Mouse (Mus musculus) liver, postnatal 0 days (tissue): Measurements from ENCODE around the gene Fggy. TPM values are rescaled to one million over a fixed set of nuclear protein-coding genes. Genes with fewer than 3 reads are reported as not detected.

Source experiments
- ATAC-seq: fragments of 200-750 bp; cut with Nextera tagmentation; 2 replicates; pipeline ENCODE4 v1.8.0; 2017; ENCODE audit warnings: mild to moderate bottlenecking, moderate library complexity
- DNase-seq: peaks from one replicate; pipeline ENCODE4 v3.0.0-alpha.2; 2016
- H3K27ac ChIP-seq: fragments of 300-500 bp; sonication (generic); 2 replicates; pipeline ENCODE4 v1.5.1; 2014; ENCODE audit warnings: antibody characterized with exemption, moderate library complexity, mild to moderate bottlenecking, low read depth
- H3K27me3 ChIP-seq: fragments of 300-500 bp; sonication (generic); 2 replicates; pipeline ENCODE4 v1.6.1; 2014; ENCODE audit warnings: low read length, control low read depth, mixed read lengths; ENCODE audit not compliant: insufficient read depth
- H3K36me3 ChIP-seq: fragments of 300-500 bp; sonication (generic); replicated peaks from 2 replicates; pipeline ENCODE4 v1.6.1; 2014; ENCODE audit warnings: mild to moderate bottlenecking, control low read depth, low read length, moderate library complexity, mixed read lengths; ENCODE audit not compliant: insufficient read depth
- H3K4me1 ChIP-seq: fragments of 300-500 bp; sonication (generic); 2 replicates; pipeline ENCODE4 v1.6.1; 2014; ENCODE audit warnings: antibody characterized with exemption, mild to moderate bottlenecking, control low read depth; ENCODE audit not compliant: insufficient read depth
- H3K4me2 ChIP-seq: fragments of 300-500 bp; sonication (generic); 2 replicates; pipeline ENCODE4 v1.6.1; 2014; ENCODE audit warnings: low read depth, mild to moderate bottlenecking, low read length, moderate library complexity, mixed read lengths
- H3K4me3 ChIP-seq: fragments of 300-500 bp; sonication (generic); 2 replicates; pipeline ENCODE4 v1.5.1; 2014; ENCODE audit warnings: low read depth, low read length
- H3K9ac ChIP-seq: fragments of 300-500 bp; sonication (generic); replicated peaks from 2 replicates; pipeline ENCODE4 v1.6.1; 2014; ENCODE audit warnings: mild to moderate bottlenecking, moderate library complexity
- H3K9me3 ChIP-seq: fragments of 300-500 bp; sonication (generic); 2 replicates; pipeline ENCODE4 v1.6.1; 2016; ENCODE audit warnings: mild to moderate bottlenecking, control low read depth, low read length, mixed read lengths
- CTCF ChIP-seq: sonication (generic); IDR thresholded peaks from 2 replicates; pipeline ENCODE4 v1.5.1; 2016; ENCODE audit warnings: antibody characterized with exemption, low read depth
- EP300 ChIP-seq: IDR thresholded peaks from 2 replicates; pipeline ENCODE4 v1.6.1; 2016; ENCODE audit warnings: antibody characterized with exemption, low read depth, mild to moderate bottlenecking
- WGBS: fragments of 180-500 bp; shearing (Covaris S2); extraction: QIAGEN DNeasy Blood & Tissue Kit; methylation state at CpG from one replicate; pipeline ENCODE4 v1.1.7; 2014; ENCODE audit not compliant: insufficient replicate concordance; 5-methylcytosine and 5-hydroxymethylcytosine counted together
- polyA plus RNA-seq: library from polyadenylated mRNA; unstranded; fragments of >200 nt; fragmentation: Nextera tagmentation; extraction: Ambion mirVana; gene quantifications from 2 replicates; pipeline ENCODE4 v1.2.1, GENCODE M21; 2015

The Fggy gene
- polyA plus RNA-seq, 1 experiment from 2014 or later = 45.4 TPM

- TF ChIP-seq CTCF (peak; percentile 83), EP300 (no peak)
- Histone ChIP-seq H3K27ac (no peak overlapping the region), H3K4me3 (no peak overlapping the region), H3K4me2 (no peak overlapping the region), H3K9me3 (no peaks in the 10 kb centered on the region), H3K36me3 (no peaks in the 10 kb centered on the region), H3K4me1 (no peaks in the 10 kb centered on the region), H3K27me3 (no peaks in the 10 kb centered on the region), H3K9ac (no peak overlapping the region)
- DNase-seq (peak; percentile 73), ATAC-seq (no peak)
- 15% methylated on average over 7 of the region's 7 CpGs for WGBS
Observed at GRCm38 (mm10) chr4:95924210-95925184, 367.2 kb downstream of the Fggy start.

DNA sequence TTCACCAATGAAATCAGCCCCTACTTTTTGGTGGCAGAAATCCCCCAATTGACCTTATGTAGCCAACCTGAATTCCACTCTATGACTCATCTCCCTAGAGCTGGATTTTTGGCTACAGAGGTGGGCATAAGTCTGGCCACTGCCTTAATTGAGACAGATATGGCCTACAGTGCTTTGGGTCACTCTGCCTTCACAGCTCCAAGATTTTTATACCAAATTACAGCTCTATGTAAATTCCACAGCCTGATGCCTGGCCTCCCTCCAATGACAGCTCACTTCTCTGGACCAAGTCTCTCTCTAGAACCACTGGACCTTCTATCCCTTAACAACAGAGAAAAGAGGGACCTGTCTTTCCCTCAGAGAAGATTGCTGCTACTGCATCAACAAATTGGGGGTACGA lies 371.5 kb downstream of the Fggy start:
- TF ChIP-seq CTCF (no peak), EP300 (no peak)
- DNase-seq = no peak

GRCm38 (mm10) chr4:95929936-95930335 lies 372.6 kb downstream of the Fggy start:
- Histone ChIP-seq H3K27ac (no peak overlapping the region), H3K4me3 (no peak overlapping the region), H3K4me2 (no peak overlapping the region), H3K9ac (no peak overlapping the region), H3K36me3 (no peaks in the 10 kb centered on the region), H3K4me1 (no peaks in the 10 kb centered on the region), H3K9me3 (no peaks in the 10 kb centered on the region), H3K27me3 (no peaks in the 10 kb centered on the region)
- no peak for ATAC-seq
- no peak for DNase-seq
- TF ChIP-seq CTCF (no peak), EP300 (no peak)
- WGBS = 83% methylated on average over 1 of the region's 1 CpGs

More for the DNA sequence above, 371.5 kb downstream of the Fggy start:
- WGBS = 64% methylated on average over 1 of the region's 1 CpGs
- Histone ChIP-seq H3K9ac (no peak overlapping the region), H3K27me3 (no peaks in the 10 kb centered on the region), H3K4me2 (no peak overlapping the region), H3K9me3 (no peaks in the 10 kb centered on the region), H3K4me3 (no peak overlapping the region), H3K27ac (no peak overlapping the region), H3K4me1 (no peaks in the 10 kb centered on the region), H3K36me3 (no peaks in the 10 kb centered on the region)
- no peak for ATAC-seq

GRCm38 (mm10) chr4:95931331-95931730 lies 374.0 kb downstream of the Fggy start:
- Histone ChIP-seq H3K4me1 (no peaks in the 10 kb centered on the region), H3K27ac (no peak overlapping the region), H3K9ac (no peak overlapping the region), H3K36me3 (no peaks in the 10 kb centered on the region), H3K27me3 (no peaks in the 10 kb centered on the region), H3K4me3 (no peak overlapping the region), H3K4me2 (no peak overlapping the region), H3K9me3 (no peaks in the 10 kb centered on the region)
- DNase-seq = no peak
- no peak for ATAC-seq
- WGBS = 44% methylated on average over 2 of the region's 2 CpGs
- TF ChIP-seq EP300 = no peak
- TF ChIP-seq CTCF = no peak

DNA sequence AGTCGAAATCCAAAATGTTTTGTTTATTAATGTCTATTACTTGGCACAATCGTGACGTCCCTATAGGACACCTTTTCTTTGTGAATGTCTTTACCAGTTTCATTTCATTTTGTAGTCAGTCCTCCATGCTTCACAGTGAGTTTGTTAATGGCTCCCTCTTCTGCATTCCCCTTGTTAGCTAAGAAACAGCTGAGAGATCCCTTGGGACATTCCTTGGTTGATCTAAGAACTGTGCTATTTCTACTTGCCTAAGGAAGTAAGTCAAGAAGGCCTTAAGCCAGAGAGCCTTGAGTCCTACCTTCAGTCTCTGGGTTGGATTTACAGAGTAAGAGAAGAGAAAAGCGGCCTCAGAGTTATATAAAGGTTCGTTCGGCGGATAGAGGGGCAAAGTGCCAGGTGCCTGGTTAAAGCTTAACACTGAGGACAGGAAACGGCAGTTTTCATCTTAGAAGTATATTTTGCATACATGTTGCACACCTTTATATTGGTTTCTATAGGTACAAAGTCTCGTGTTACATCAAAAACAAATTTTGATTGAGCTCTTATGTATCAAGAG lies 376.6 kb downstream of the Fggy start:
- TF ChIP-seq EP300 (no peak), CTCF (no peak)
- Histone ChIP-seq H3K36me3 (no peaks in the 10 kb centered on the region), H3K27me3 (no peaks in the 10 kb centered on the region), H3K27ac (no peak overlapping the region), H3K9me3 (no peaks in the 10 kb centered on the region), H3K4me2 (no peak overlapping the region), H3K9ac (no peak overlapping the region), H3K4me3 (no peak overlapping the region), H3K4me1 (no peaks in the 10 kb centered on the region)
- WGBS = 71% methylated on average over 9 of the region's 9 CpGs
- ATAC-seq (no peak), DNase-seq (no peak)

- TF ChIP-seq EP300 (no peak), CTCF (no peak)
- no peak overlapping the region for H3K4me2 ChIP-seq
- DNase-seq = no peak
- no peak overlapping the region for H3K4me3 ChIP-seq
- H3K9me3 ChIP-seq = no peaks in the 10 kb centered on the region
- no peaks in the 10 kb centered on the region for H3K4me1 ChIP-seq
- no peaks in the 10 kb centered on the region for H3K27me3 ChIP-seq
- ATAC-seq = no peak
- no peak overlapping the region for H3K27ac ChIP-seq
- no peaks in the 10 kb centered on the region for H3K36me3 ChIP-seq
- H3K9ac ChIP-seq = no peak overlapping the region
- WGBS = 75% methylated on average over 4 of the region's 4 CpGs
Observed at GRCm38 (mm10) chr4:95934384-95935035, 377.2 kb downstream of the Fggy start.
